ENCODE assay signal across 8 mouse cellular contexts in the genomic region with DNA sequence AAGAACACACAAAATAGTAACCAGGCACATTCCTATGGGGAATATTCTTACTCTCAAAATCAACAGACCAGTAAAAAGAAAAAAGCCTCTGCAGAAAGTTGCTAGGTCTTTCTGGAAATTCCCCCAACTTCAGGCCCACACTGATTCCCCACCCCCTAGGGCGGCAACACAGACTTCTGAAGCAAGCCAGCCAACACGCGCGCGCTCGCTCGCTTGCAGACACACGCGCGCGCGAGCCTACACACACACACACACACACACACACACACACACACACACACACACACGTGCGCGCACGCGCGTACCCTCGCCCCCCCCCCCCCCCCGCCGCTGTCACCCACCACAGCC. TPM values are rescaled to one million over a fixed set of nuclear protein-coding genes. Genes with fewer than 3 reads are reported as not detected.
DNase-seq lines count a peak whose midpoint lies in the region; ATAC-seq and TF ChIP-seq lines count a peak whose summit lies in the region.

No protein-coding gene starts in this region.

- H3K9ac ChIP-seq in heart, embryonic 16.5 days (ENCODE audit: low read length), result peak overlapping the region; percentile 74
- H3K9ac ChIP-seq in liver, postnatal 0 days (replicated peaks), result peak overlapping the region; percentile 61
- no peak overlapping the region for H3K9ac ChIP-seq in neural tube, embryonic 14.5 days (replicated peaks; ENCODE audit: low read depth, low read length)

- H3K4me2 ChIP-seq in heart, embryonic 16.5 days (ENCODE audit: low read depth, low read length), result peak overlapping the region; percentile 60
- H3K4me2 ChIP-seq in liver, postnatal 0 days (ENCODE audit: low read depth, low read length), result peak overlapping the region; percentile 71
- H3K4me2 ChIP-seq in neural tube, embryonic 14.5 days (ENCODE audit: low read depth, low read length), result peak overlapping the region; percentile 40; the same call in 1 of the 2 replicates

- H3K79me3 ChIP-seq in C2C12 (ENCODE audit: low read depth), result no peaks in the 10 kb centered on the region

- no peaks in the 10 kb centered on the region for H3K27me3 ChIP-seq in C2C12 (ENCODE audit: control insufficient read depth, insufficient read depth, insufficient read length)
- H3K27me3 ChIP-seq in heart, embryonic 16.5 days (ENCODE audit: control insufficient read depth, insufficient read depth, low read length), result no peaks in the 10 kb centered on the region
- H3K27me3 ChIP-seq in liver, postnatal 0 days (ENCODE audit: insufficient read depth, low read length), result no peaks in the 10 kb centered on the region
- H3K27me3 ChIP-seq in neural tube, embryonic 14.5 days (ENCODE audit: control insufficient read depth, insufficient read depth, low read length), result no peaks in the 10 kb centered on the region

- peak overlapping the region; percentile 49; the same call in 1 of the 2 replicates for H3K27ac ChIP-seq in embryonic fibroblast, embryonic 13.5 days (ENCODE audit: insufficient read depth, low read length)
- H3K27ac ChIP-seq in heart, embryonic 16.5 days (ENCODE audit: low read length), result peak overlapping the region; percentile 88
- H3K27ac ChIP-seq in liver, postnatal 0 days (ENCODE audit: low read depth), result peak overlapping the region; percentile 67
- no peak overlapping the region for H3K27ac ChIP-seq in neural tube, embryonic 14.5 days (ENCODE audit: low read depth, low read length)

- no peaks in the 10 kb centered on the region for H3K36me3 ChIP-seq in C2C12 (ENCODE audit: control insufficient read depth, insufficient read depth)
- no peaks in the 10 kb centered on the region for H3K36me3 ChIP-seq in heart, embryonic 16.5 days (ENCODE audit: control insufficient read depth, insufficient read depth)
- H3K36me3 ChIP-seq in liver, postnatal 0 days (replicated peaks; ENCODE audit: insufficient read depth, low read length), result no peaks in the 10 kb centered on the region
- H3K36me3 ChIP-seq in neural tube, embryonic 14.5 days (ENCODE audit: control insufficient read depth, insufficient read depth, low read length), result no peaks in the 10 kb centered on the region

- peak; percentile 65 for DNase-seq in adipocyte (ENCODE audit: low spot score)
- DNase-seq in kidney, postnatal 10 days, result peak; percentile 78
- peak; percentile 66 for DNase-seq in liver, postnatal 0 days
- DNase-seq in thymus, postnatal 25 days, result peak; percentile 65

- no peak for TF ChIP-seq POLR2A in embryonic fibroblast, embryonic 13.5 days (IDR thresholded peaks at IDR 0.05; ENCODE audit: low read depth, low read length)

- TF ChIP-seq EP300 in liver, postnatal 0 days (IDR thresholded peaks at IDR 0.05; ENCODE audit: low read depth), result no peak

- H3K9me3 ChIP-seq in heart, embryonic 16.5 days (replicated peaks; ENCODE audit: control insufficient read depth, low read length), result no peaks in the 10 kb centered on the region
- H3K9me3 ChIP-seq in liver, postnatal 0 days (ENCODE audit: low read length), result no peaks in the 10 kb centered on the region
- no peaks in the 10 kb centered on the region for H3K9me3 ChIP-seq in neural tube, embryonic 14.5 days (ENCODE audit: control insufficient read depth, low read length)

- H3K4me3 ChIP-seq in C2C12 (ENCODE audit: insufficient read depth, poor library complexity, severe bottlenecking), result peak overlapping the region; percentile 30
- H3K4me3 ChIP-seq in embryonic fibroblast, embryonic 13.5 days (ENCODE audit: insufficient read depth, low read length), result peak overlapping the region; percentile 66
- peak overlapping the region; percentile 65 for H3K4me3 ChIP-seq in heart, embryonic 16.5 days (ENCODE audit: low read length)
- H3K4me3 ChIP-seq in liver, postnatal 0 days (ENCODE audit: low read depth, low read length), result peak overlapping the region; percentile 57
- H3K4me3 ChIP-seq in neural tube, embryonic 14.5 days (ENCODE audit: low read depth, low read length), result peak overlapping the region; percentile 44

- TF ChIP-seq CTCF in C2C12 (IDR thresholded peaks at IDR 0.05; ENCODE audit: control insufficient read depth, insufficient read depth, insufficient read length), result no peak
- no peak for TF ChIP-seq CTCF in embryonic fibroblast, embryonic 13.5 days (IDR thresholded peaks at IDR 0.05; ENCODE audit: borderline replicate concordance, insufficient read depth, low read length)
- TF ChIP-seq CTCF in liver, postnatal 0 days (IDR thresholded peaks at IDR 0.05; ENCODE audit: low read depth), result no peak

- WGBS in heart, embryonic 16.5 days, result 14% methylated on average over 12 of the region's 21 CpGs
- WGBS in liver, postnatal 0 days (ENCODE audit: insufficient replicate concordance), result 19% methylated on average over 6 of the region's 21 CpGs
- WGBS in neural tube, embryonic 14.5 days, result 38% methylated on average over 11 of the region's 21 CpGs

- H3K79me2 ChIP-seq in C2C12 (ENCODE audit: control insufficient read depth, insufficient read depth), result no peaks in the 10 kb centered on the region

- peak; percentile 59; the same call in 1 of the 2 replicates for ATAC-seq in heart, embryonic 16.5 days (replicated peaks; ENCODE audit: extremely low read depth, insufficient read depth, low FRiP score)
- peak; percentile 74 for ATAC-seq in liver, postnatal 0 days
- ATAC-seq in neural tube, embryonic 14.5 days (ENCODE audit: low read depth), result peak; percentile 42; the same call in 1 of the 2 replicates

- H3K4me1 ChIP-seq in embryonic fibroblast, embryonic 13.5 days (ENCODE audit: control insufficient read depth, insufficient read depth, low read length), result no peaks in the 10 kb centered on the region
- no peaks in the 10 kb centered on the region for H3K4me1 ChIP-seq in heart, embryonic 16.5 days (ENCODE audit: control insufficient read depth, insufficient read depth, low read length)
- H3K4me1 ChIP-seq in liver, postnatal 0 days (ENCODE audit: insufficient read depth), result no peaks in the 10 kb centered on the region
- H3K4me1 ChIP-seq in neural tube, embryonic 14.5 days (ENCODE audit: control insufficient read depth, insufficient read depth, low read length), result no peaks in the 10 kb centered on the region

- H3ac ChIP-seq in C2C12 (ENCODE audit: control insufficient read depth, insufficient read length, low read depth), result no peak overlapping the region

TF ChIP-seq in C2C12, 6 proteins besides CTCF, POLR2A, EP300 and RAD21:
- TF ChIP-seq CEBPB (IDR thresholded peaks at IDR 0.05; ENCODE audit: low read depth) (no peak), MYOG (IDR thresholded peaks at IDR 0.05; ENCODE audit: control insufficient read depth, extremely low read depth, insufficient read length) (no peak), MYOD1 (IDR thresholded peaks at IDR 0.05; ENCODE audit: control insufficient read depth, insufficient read length, low read depth) (no peak), MAX (IDR thresholded peaks at IDR 0.05) (no peak), USF1 (IDR thresholded peaks at IDR 0.05; ENCODE audit: low read depth) (no peak), FOSL1 (IDR thresholded peaks at IDR 0.05; ENCODE audit: insufficient read depth, low read length, poor library complexity, severe bottlenecking) (no peak)
TF ChIP-seq in C2C12: peak in this region for 0.

RNA-seq across cellular contexts. Expression of a gene that starts 0.9 kb away (rescaled TPM):
- 1.1 TPM for polyA plus RNA-seq in C2C12 (2012; fragmentation: generic; extraction: Trizol)
- polyA plus RNA-seq in embryonic fibroblast, embryonic 13.5 days (2011; ENCODE audit: insufficient read length, low read depth, missing spikeins), result 7.8 and 16.0 TPM in 2 replicates
- polyA plus RNA-seq in heart, embryonic 16.5 days (2015; fragmentation: Nextera tagmentation; extraction: Ambion mirVana), result 4.7 and 5.7 TPM in 2 replicates
- polyA plus RNA-seq in liver, postnatal 0 days (2015; fragmentation: Nextera tagmentation; extraction: Ambion mirVana), result 1.0 and 1.1 TPM in 2 replicates
- 9.7 TPM in 2 replicates for polyA plus RNA-seq in neural tube, embryonic 14.5 days (2014; fragmentation: Nextera tagmentation; extraction: Ambion mirVana)
